Mouse (Mus musculus): ENCODE measurements around the gene Tifa. TPM values are rescaled to one million over a fixed set of nuclear protein-coding genes. Genes with fewer than 3 reads are reported as not detected.

Tifa gene
- polyA plus RNA-seq, 1 experiment from 2014 or later = 3.3 TPM

- Histone ChIP-seq H3K4me1 (replicated peaks) (0 out of 2 replicates have a peak, but pooled peaks cover 4% of the 10 kb centered on the region), H3K9ac (no peak overlapping the region), H3K36me3 (no peaks in the 10 kb centered on the region), H3K9me3 (replicated peaks) (no peaks in the 10 kb centered on the region), H3K4me3 (no peak overlapping the region), H3K27me3 (0 out of 2 replicates have a peak, but pooled peaks cover 9% of the 10 kb centered on the region), H3K27ac (no peak overlapping the region), H3K4me2 (no peak overlapping the region)
- no peak for ATAC-seq (replicated peaks; ENCODE audit: insufficient number of reproducible peaks, insufficient read depth, low FRiP score, low read depth)
- 72% methylated on average over 5 of the region's 5 CpGs for WGBS
Measured at GRCm38 (mm10) chr3:127849922-127850321, 60.3 kb downstream of the Tifa start.

DNA sequence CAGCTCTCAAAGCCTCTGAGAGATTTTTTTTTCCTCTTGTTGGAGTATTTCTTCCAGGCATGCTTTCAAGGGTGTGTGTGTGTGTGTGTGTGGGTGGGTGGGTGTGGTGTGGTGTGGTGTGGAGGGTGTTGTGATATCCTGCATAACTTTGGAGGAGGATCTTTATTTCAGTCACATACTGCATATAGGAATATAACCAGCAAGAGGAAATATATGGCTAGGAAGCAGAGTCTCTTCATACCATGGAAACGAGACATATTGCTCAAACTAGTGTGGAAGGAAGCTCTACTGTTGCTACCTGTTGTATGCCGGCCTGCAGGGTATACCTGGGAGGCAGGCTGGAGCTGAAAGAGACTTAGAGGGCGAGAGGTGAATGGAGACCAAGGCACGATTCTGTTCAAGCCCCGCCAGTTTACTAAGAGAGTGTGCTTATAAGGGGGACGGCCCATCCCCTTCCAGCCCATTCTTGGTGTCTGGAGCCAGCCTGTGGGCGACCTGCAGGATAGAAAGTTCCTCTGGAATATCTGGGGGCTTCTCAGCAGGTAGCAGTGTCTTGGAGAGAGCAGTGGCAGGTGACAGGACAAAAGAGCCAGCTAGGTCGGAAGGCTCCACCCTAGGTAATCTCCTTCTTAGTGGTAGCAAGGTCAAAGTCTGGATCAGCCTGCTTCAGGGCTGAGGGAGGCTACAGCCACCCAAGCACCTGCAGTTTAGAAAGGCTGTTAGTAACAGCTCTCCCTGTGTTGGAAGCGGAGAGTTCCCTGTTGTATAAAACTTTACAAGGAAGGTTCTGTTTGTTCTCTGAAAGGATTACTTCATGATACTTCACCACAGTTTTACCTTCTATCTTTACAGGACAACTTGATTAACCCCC, 61.4 kb downstream of the Tifa start:
- 55% methylated on average over 9 of the region's 9 CpGs for WGBS
- H3K4me2 ChIP-seq = no peak overlapping the region
- H3K4me3 ChIP-seq = no peak overlapping the region
- 0 out of 2 replicates have a peak, but pooled peaks cover 9% of the 10 kb centered on the region for H3K27me3 ChIP-seq
- 0 out of 2 replicates have a peak, but pooled peaks cover 4% of the 10 kb centered on the region for H3K4me1 ChIP-seq (replicated peaks)
- no peak overlapping the region for H3K9ac ChIP-seq
- ATAC-seq (replicated peaks; ENCODE audit: insufficient number of reproducible peaks, insufficient read depth, low FRiP score, low read depth) = no peak
- no peaks in the 10 kb centered on the region for H3K9me3 ChIP-seq (replicated peaks)
- H3K36me3 ChIP-seq = no peaks in the 10 kb centered on the region
- H3K27ac ChIP-seq = no peak overlapping the region

GRCm38 (mm10) chr3:127852722-127853121, 63.1 kb downstream of the Tifa start:
- 69% methylated on average over 9 of the region's 9 CpGs for WGBS
- Histone ChIP-seq H3K36me3 (no peaks in the 10 kb centered on the region), H3K27ac (no peak overlapping the region), H3K9me3 (replicated peaks) (no peaks in the 10 kb centered on the region), H3K27me3 (0 out of 2 replicates have a peak, but pooled peaks cover 9% of the 10 kb centered on the region), H3K4me3 (no peak overlapping the region), H3K9ac (no peak overlapping the region), H3K4me1 (replicated peaks) (0 out of 2 replicates have a peak, but pooled peaks cover 4% of the 10 kb centered on the region), H3K4me2 (no peak overlapping the region)
- ATAC-seq (replicated peaks; ENCODE audit: insufficient number of reproducible peaks, insufficient read depth, low FRiP score, low read depth) = no peak

- H3K9ac ChIP-seq = no peak overlapping the region
- H3K4me1 ChIP-seq (replicated peaks) = 0 out of 2 replicates have a peak, but pooled peaks cover 4% of the 10 kb centered on the region
- WGBS = 26% methylated on average over 15 of the region's 15 CpGs
- 0 out of 2 replicates have a peak, but pooled peaks cover 9% of the 10 kb centered on the region for H3K27me3 ChIP-seq
- ATAC-seq (replicated peaks; ENCODE audit: insufficient number of reproducible peaks, insufficient read depth, low FRiP score, low read depth) = no peak
- H3K4me2 ChIP-seq = peak overlapping the region; percentile 29; the same call in 1 of the 2 replicates
- no peaks in the 10 kb centered on the region for H3K36me3 ChIP-seq
- no peaks in the 10 kb centered on the region for H3K9me3 ChIP-seq (replicated peaks)
- H3K4me3 ChIP-seq = no peak overlapping the region
- H3K27ac ChIP-seq = no peak overlapping the region
Measured at GRCm38 (mm10) chr3:127853431-127854206, 64.0 kb downstream of the Tifa start.

DNA sequence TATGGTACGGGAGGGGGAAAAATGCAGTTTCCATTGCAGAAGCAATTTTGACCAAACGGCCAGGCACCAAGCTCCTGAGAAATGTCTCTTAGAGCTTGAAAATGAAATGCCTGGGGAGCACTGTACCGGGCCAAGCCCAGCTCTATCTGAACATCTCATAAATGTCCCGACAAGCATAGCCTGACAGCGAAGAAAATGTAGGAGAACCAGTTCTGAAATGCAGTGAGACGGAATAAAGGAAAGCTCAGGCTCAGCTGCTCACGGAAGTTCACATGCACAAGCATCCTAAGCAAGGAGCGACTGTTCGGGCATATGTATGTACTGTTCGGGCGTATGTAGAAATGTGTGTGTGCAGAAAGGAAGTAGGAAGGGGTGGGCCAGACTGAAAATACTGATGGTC, 71.7 kb downstream of the Tifa start:
- Histone ChIP-seq H3K9me3 (replicated peaks) (no peaks in the 10 kb centered on the region), H3K27me3 (no peaks in the 10 kb centered on the region), H3K27ac (no peak overlapping the region), H3K4me3 (no peak overlapping the region), H3K9ac (no peak overlapping the region), H3K36me3 (no peaks in the 10 kb centered on the region), H3K4me1 (replicated peaks) (peaks cover 11% of the 10 kb centered on the region; the same call in 1 of the 2 replicates), H3K4me2 (no peak overlapping the region)
- ATAC-seq (replicated peaks; ENCODE audit: insufficient number of reproducible peaks, insufficient read depth, low FRiP score, low read depth) = no peak
- 87% methylated on average over 11 of the region's 11 CpGs for WGBS

GRCm38 (mm10) chr3:127862479-127862878, 72.9 kb downstream of the Tifa start:
- Histone ChIP-seq H3K27ac (no peak overlapping the region), H3K36me3 (no peaks in the 10 kb centered on the region), H3K27me3 (no peaks in the 10 kb centered on the region), H3K9me3 (replicated peaks) (no peaks in the 10 kb centered on the region), H3K4me1 (replicated peaks) (peaks cover 11% of the 10 kb centered on the region; the same call in 1 of the 2 replicates), H3K9ac (no peak overlapping the region), H3K4me2 (no peak overlapping the region), H3K4me3 (no peak overlapping the region)
- no peak for ATAC-seq (replicated peaks; ENCODE audit: insufficient number of reproducible peaks, insufficient read depth, low FRiP score, low read depth)
- 69% methylated on average over 4 of the region's 4 CpGs for WGBS

DNA sequence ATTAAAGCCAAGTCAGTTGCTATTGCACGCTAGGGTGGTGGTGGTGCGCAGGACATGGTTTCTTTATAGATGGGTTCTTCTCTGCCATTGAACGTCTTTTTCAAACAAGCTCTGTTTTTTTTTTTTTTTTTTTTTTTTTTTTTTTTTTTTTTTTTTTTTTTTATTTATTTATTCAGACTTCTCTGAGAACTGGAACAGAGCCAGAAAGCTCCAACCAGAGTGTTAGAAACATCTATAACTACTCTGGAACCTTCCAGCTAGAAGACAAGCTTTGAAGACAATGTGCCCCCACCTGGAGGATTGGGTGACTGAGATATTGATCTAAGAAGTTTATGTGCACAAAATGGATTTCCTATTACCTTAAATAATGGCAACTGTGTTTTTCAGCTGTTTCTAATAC, 74.0 kb downstream of the Tifa start:
- Histone ChIP-seq H3K27me3 (no peaks in the 10 kb centered on the region), H3K9me3 (replicated peaks) (no peaks in the 10 kb centered on the region), H3K4me2 (no peak overlapping the region), H3K9ac (no peak overlapping the region), H3K4me3 (no peak overlapping the region), H3K27ac (no peak overlapping the region), H3K4me1 (replicated peaks) (peaks cover 11% of the 10 kb centered on the region; the same call in 1 of the 2 replicates), H3K36me3 (no peaks in the 10 kb centered on the region)
- 47% methylated on average over 3 of the region's 3 CpGs for WGBS
- no peak for ATAC-seq (replicated peaks; ENCODE audit: insufficient number of reproducible peaks, insufficient read depth, low FRiP score, low read depth)

GRCm38 (mm10) chr3:127864242-127864641, 74.6 kb downstream of the Tifa start:
- Histone ChIP-seq H3K4me3 (no peak overlapping the region), H3K27me3 (no peaks in the 10 kb centered on the region), H3K9ac (no peak overlapping the region), H3K36me3 (no peaks in the 10 kb centered on the region), H3K9me3 (replicated peaks) (no peaks in the 10 kb centered on the region), H3K4me1 (replicated peaks) (peaks cover 11% of the 10 kb centered on the region; the same call in 1 of the 2 replicates), H3K27ac (no peak overlapping the region), H3K4me2 (no peak overlapping the region)
- no peak for ATAC-seq (replicated peaks; ENCODE audit: insufficient number of reproducible peaks, insufficient read depth, low FRiP score, low read depth)
- WGBS = 26% methylated on average over 2 of the region's 2 CpGs

- ATAC-seq (replicated peaks; ENCODE audit: insufficient number of reproducible peaks, insufficient read depth, low FRiP score, low read depth) = no peak
- 79% methylated on average over 9 of the region's 9 CpGs for WGBS
Measured at GRCm38 (mm10) chr3:127868046-127868758, 78.6 kb downstream of the Tifa start.

GRCm38 (mm10) chr3:127868880-127869279, 79.3 kb downstream of the Tifa start:
- ATAC-seq (replicated peaks; ENCODE audit: insufficient number of reproducible peaks, insufficient read depth, low FRiP score, low read depth) = no peak
- H3K36me3 ChIP-seq = no peaks in the 10 kb centered on the region
- 87% methylated on average over 5 of the region's 5 CpGs for WGBS

More at GRCm38 (mm10) chr3:127868046-127868758, 78.6 kb downstream of the Tifa start:
- Histone ChIP-seq H3K9ac (no peak overlapping the region), H3K27me3 (no peaks in the 10 kb centered on the region), H3K4me1 (replicated peaks) (peaks cover 10% of the 10 kb centered on the region; the same call in 1 of the 2 replicates), H3K4me2 (no peak overlapping the region), H3K36me3 (no peaks in the 10 kb centered on the region), H3K9me3 (replicated peaks) (no peaks in the 10 kb centered on the region), H3K27ac (no peak overlapping the region), H3K4me3 (no peak overlapping the region)

More at GRCm38 (mm10) chr3:127868880-127869279, 79.3 kb downstream of the Tifa start:
- Histone ChIP-seq H3K4me1 (replicated peaks) (peaks cover 5% of the 10 kb centered on the region; the same call in 1 of the 2 replicates), H3K4me3 (no peak overlapping the region), H3K4me2 (no peak overlapping the region), H3K27me3 (no peaks in the 10 kb centered on the region), H3K9me3 (replicated peaks) (no peaks in the 10 kb centered on the region), H3K9ac (no peak overlapping the region), H3K27ac (no peak overlapping the region)

Measured in heart, embryonic 15.5 days (tissue).